Mouse (Mus musculus) midbrain, postnatal 0 days (tissue): Measurements from ENCODE around the gene Cacna1c. TPM values are rescaled to one million over a fixed set of nuclear protein-coding genes. Genes with fewer than 3 reads are reported as not detected.

Experiments used
- ATAC-seq: fragments of 200-750 bp; cut with Nextera tagmentation; 2 replicates; pipeline ENCODE4 v1.8.0; 2017; ENCODE audit warnings: moderate number of reproducible peaks, mild to moderate bottlenecking, moderate TSS enrichment, moderate library complexity; ENCODE audit not compliant: low FRiP score
- DNase-seq: peaks from one replicate; pipeline ENCODE4 v3.0.0-alpha.2; 2015; ENCODE audit warnings: low spot score
- H3K27ac ChIP-seq: fragments of 300-500 bp; sonication (generic); 2 replicates; pipeline ENCODE4 v1.5.1; 2014; ENCODE audit warnings: low read depth, mild to moderate bottlenecking, low read length, mixed read lengths
- H3K27me3 ChIP-seq: fragments of 300-500 bp; sonication (generic); 2 replicates; pipeline ENCODE4 v1.6.1; 2014; ENCODE audit warnings: low read length, control low read depth, mixed read lengths; ENCODE audit not compliant: insufficient read depth
- H3K36me3 ChIP-seq: fragments of 300-500 bp; sonication (generic); 2 replicates; pipeline ENCODE4 v1.6.1; 2014; ENCODE audit warnings: low read length, control low read depth, mixed read lengths; ENCODE audit not compliant: insufficient read depth
- H3K4me1 ChIP-seq: fragments of 300-500 bp; sonication (generic); 2 replicates; pipeline ENCODE4 v1.6.1; 2014; ENCODE audit warnings: mild to moderate bottlenecking, control low read depth, antibody characterized with exemption, low read length, mixed read lengths; ENCODE audit not compliant: insufficient read depth
- H3K4me2 ChIP-seq: fragments of 300-500 bp; sonication (generic); 2 replicates; pipeline ENCODE4 v1.6.1; 2014; ENCODE audit warnings: low read depth, mild to moderate bottlenecking, low read length, mixed read lengths; ENCODE audit not compliant: poor library complexity, severe bottlenecking
- H3K4me3 ChIP-seq: fragments of 300-500 bp; sonication (generic); 2 replicates; pipeline ENCODE4 v1.5.1; 2014; ENCODE audit warnings: low read depth, mild to moderate bottlenecking, low read length, moderate library complexity
- H3K9ac ChIP-seq: fragments of 300-500 bp; sonication (generic); replicated peaks from 2 replicates; pipeline ENCODE4 v1.6.1; 2014; ENCODE audit warnings: mild to moderate bottlenecking, low read length, moderate library complexity, mixed read lengths; ENCODE audit not compliant: poor library complexity, severe bottlenecking
- H3K9me3 ChIP-seq: fragments of 300-500 bp; sonication (generic); 2 replicates; pipeline ENCODE4 v1.6.1; 2016; ENCODE audit warnings: low read length, control low read depth
- CTCF ChIP-seq: IDR thresholded peaks from 2 replicates; pipeline ENCODE4 v1.5.1; 2016; ENCODE audit warnings: antibody characterized with exemption, mild to moderate bottlenecking
- WGBS: fragments of 180-500 bp; shearing (Covaris S2); extraction: QIAGEN DNeasy Blood & Tissue Kit; methylation state at CpG from one replicate; pipeline ENCODE4 v1.1.7; 2014; 5-methylcytosine and 5-hydroxymethylcytosine counted together
- polyA plus RNA-seq: library from polyadenylated mRNA; unstranded; fragments of >200 nt; fragmentation: Nextera tagmentation; extraction: Ambion mirVana; gene quantifications from 2 replicates; pipeline ENCODE4 v1.2.1, GENCODE M21; 2015
- total RNA-seq: library from RNA; depleted of rRNA; stranded (reverse); fragments of >200 nt; gene quantifications from 2 replicates; pipeline ENCODE4 v1.2.3, GENCODE M21; 2014

Cacna1c gene
- total and polyA plus RNA-seq, 2 experiments from 2014 or later = 4.9 to 33.9 TPM

- peaks cover 34% of the 10 kb centered on the region for H3K36me3 ChIP-seq
- TF ChIP-seq CTCF = no peak
- H3K4me2 ChIP-seq = no peak overlapping the region
- H3K4me3 ChIP-seq = no peak overlapping the region
- WGBS = 94% methylated on average over 15 of the region's 15 CpGs
- ATAC-seq = no peak
- no peaks in the 10 kb centered on the region for H3K27me3 ChIP-seq
- no peaks in the 10 kb centered on the region for H3K9me3 ChIP-seq
- no peak overlapping the region for H3K9ac ChIP-seq
- no peaks in the 10 kb centered on the region for H3K4me1 ChIP-seq
- no peak for DNase-seq
- no peak overlapping the region for H3K27ac ChIP-seq
Observed at GRCm38 (mm10) chr6:119193571-119194154, 2.6 kb downstream of the Cacna1c start.

- Histone ChIP-seq H3K9ac (no peak overlapping the region), H3K36me3 (peaks cover 36% of the 10 kb centered on the region), H3K27me3 (no peaks in the 10 kb centered on the region), H3K27ac (no peak overlapping the region), H3K4me3 (no peak overlapping the region), H3K4me2 (no peak overlapping the region), H3K4me1 (no peaks in the 10 kb centered on the region), H3K9me3 (no peaks in the 10 kb centered on the region)
- TF ChIP-seq CTCF = no peak
- 93% methylated on average over 4 of the region's 4 CpGs for WGBS
- DNase-seq = no peak
- no peak for ATAC-seq
Observed at GRCm38 (mm10) chr6:119191478-119191877, 4.7 kb downstream of the Cacna1c start.

- H3K27me3 ChIP-seq = no peaks in the 10 kb centered on the region
- 50% methylated on average over 6 of the region's 6 CpGs for WGBS
- peaks cover 23% of the 10 kb centered on the region for H3K36me3 ChIP-seq
- no peak overlapping the region for H3K9ac ChIP-seq
- H3K27ac ChIP-seq = no peak overlapping the region
- H3K9me3 ChIP-seq = no peaks in the 10 kb centered on the region
- no peak for TF ChIP-seq CTCF
- DNase-seq (no peak), ATAC-seq (no peak)
- H3K4me3 ChIP-seq = no peak overlapping the region
- no peaks in the 10 kb centered on the region for H3K4me1 ChIP-seq
- no peak overlapping the region for H3K4me2 ChIP-seq
Observed at GRCm38 (mm10) chr6:119187631-119188030, 8.6 kb downstream of the Cacna1c start.

GRCm38 (mm10) chr6:119186658-119187057 is 9.6 kb downstream of the Cacna1c start:
- Histone ChIP-seq H3K4me2 (no peak overlapping the region), H3K36me3 (peaks cover 14% of the 10 kb centered on the region; the same call in 1 of the 2 replicates), H3K27me3 (no peaks in the 10 kb centered on the region), H3K4me1 (no peaks in the 10 kb centered on the region), H3K4me3 (no peak overlapping the region), H3K9ac (no peak overlapping the region), H3K27ac (no peak overlapping the region), H3K9me3 (no peaks in the 10 kb centered on the region)
- ATAC-seq = no peak
- peak; percentile 32 for DNase-seq
- TF ChIP-seq CTCF = peak; percentile 75
- 62% methylated on average over 8 of the region's 8 CpGs for WGBS

- Histone ChIP-seq H3K27me3 (no peaks in the 10 kb centered on the region), H3K4me1 (no peaks in the 10 kb centered on the region), H3K4me3 (no peak overlapping the region), H3K4me2 (no peak overlapping the region), H3K9me3 (no peaks in the 10 kb centered on the region), H3K9ac (no peak overlapping the region), H3K27ac (no peak overlapping the region), H3K36me3 (peaks cover 10% of the 10 kb centered on the region; the same call in 1 of the 2 replicates)
- no peak for TF ChIP-seq CTCF
- ATAC-seq (no peak), DNase-seq (no peak)
- 26% methylated on average over 3 of the region's 3 CpGs for WGBS
Observed at GRCm38 (mm10) chr6:119183781-119184180, 12.4 kb downstream of the Cacna1c start.

- Histone ChIP-seq H3K36me3 (peaks cover 8% of the 10 kb centered on the region; the same call in 1 of the 2 replicates), H3K27ac (no peak overlapping the region), H3K9ac (no peak overlapping the region), H3K4me2 (no peak overlapping the region), H3K9me3 (no peaks in the 10 kb centered on the region), H3K27me3 (no peaks in the 10 kb centered on the region), H3K4me3 (no peak overlapping the region), H3K4me1 (no peaks in the 10 kb centered on the region)
- WGBS = 92% methylated on average over 9 of the region's 9 CpGs
- no peak for TF ChIP-seq CTCF
- no peak for ATAC-seq
- no peak for DNase-seq
Observed at GRCm38 (mm10) chr6:119182211-119182610, 14.0 kb downstream of the Cacna1c start.
